Mouse (Mus musculus) small intestine, adult 2 months (tissue): ENCODE measurements around the gene Exoc6.

Experiments
- CTCF ChIP-seq: fragments of 200-500 bp; IDR thresholded peaks from 2 replicates; pipeline ENCODE4 v1.5.1; 2012; ENCODE audit warnings: low read depth, mild to moderate bottlenecking, control low read depth, inconsistent platforms, low read length, moderate library complexity, mixed read lengths; ENCODE audit not compliant: insufficient replicate concordance, insufficient read length; ENCODE audit errors: extremely low read depth
- POLR2A ChIP-seq: fragments of 200-500 bp; IDR thresholded peaks from 2 replicates; pipeline ENCODE4 v1.6.1; 2012; ENCODE audit warnings: low read depth, mild to moderate bottlenecking, control low read depth, inconsistent platforms, low read length, moderate library complexity

DNA sequence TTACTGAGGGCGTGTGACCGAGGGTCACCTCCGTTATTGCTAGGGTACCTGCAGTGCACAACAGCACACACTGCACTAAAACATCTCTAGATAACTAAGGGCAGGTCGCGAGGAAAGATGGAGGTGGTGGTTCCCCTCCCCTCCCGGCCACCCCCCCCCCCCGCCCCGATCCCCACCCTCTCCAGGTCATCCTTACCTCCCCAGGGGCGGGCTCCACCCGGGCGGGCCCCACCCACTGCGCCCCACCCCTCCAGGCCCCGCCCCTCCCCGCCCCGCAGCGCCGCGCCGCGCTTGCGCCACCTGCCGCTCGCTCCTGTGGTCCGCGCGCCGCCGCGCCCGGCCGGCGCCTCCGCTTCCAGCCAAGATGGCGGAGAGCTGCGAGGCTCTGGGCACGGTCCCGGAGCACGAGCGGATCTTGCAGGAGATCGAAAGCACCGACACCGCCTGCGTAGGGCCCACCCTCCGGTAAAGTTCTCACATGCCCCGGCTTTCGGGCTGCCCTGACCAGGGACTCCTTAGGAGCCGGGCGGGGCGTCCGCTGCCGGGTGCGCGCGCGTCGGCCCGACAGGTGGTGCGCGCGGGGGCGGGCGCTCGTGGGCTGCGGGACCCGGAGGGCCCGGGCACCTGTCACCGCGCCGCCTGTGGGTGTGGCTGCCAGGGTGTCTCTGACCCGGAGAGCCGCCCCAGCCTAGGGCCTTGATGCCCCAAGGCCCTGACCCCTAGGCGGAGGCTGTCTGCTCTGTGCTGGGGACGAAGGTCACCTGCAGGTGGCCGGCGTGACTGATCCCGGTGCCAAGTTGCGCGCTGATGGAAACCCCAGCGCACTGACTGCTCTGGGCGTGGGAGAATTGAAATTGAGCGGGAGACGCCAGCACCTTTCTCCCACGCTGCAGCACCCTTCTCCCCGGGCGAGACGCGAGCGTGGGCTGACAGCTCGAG is at the start of gene Exoc6:
- TF ChIP-seq CTCF (no peak), POLR2A (peak; percentile 63; the same call in 1 of the 2 replicates)
